Mouse (Mus musculus): Measurements from ENCODE around the gene Klhl23.
A peak's percentile ranks its signal among the peaks of the same experiment; 100 is the strongest.
"Not testable (repeated sequence)": the region's sequence is repeated elsewhere in the genome, so short reads cannot be mapped to it uniquely, and the experiment has no call there.

Gene Klhl23

GRCm38 (mm10) chr2:69821711-69822110 is at the start of gene Klhl23:
TSS of gene Klhl23 (plus strand) at chr2:69821944.
- no peak for DNase-seq (ENCODE audit: low spot score)

DNA sequence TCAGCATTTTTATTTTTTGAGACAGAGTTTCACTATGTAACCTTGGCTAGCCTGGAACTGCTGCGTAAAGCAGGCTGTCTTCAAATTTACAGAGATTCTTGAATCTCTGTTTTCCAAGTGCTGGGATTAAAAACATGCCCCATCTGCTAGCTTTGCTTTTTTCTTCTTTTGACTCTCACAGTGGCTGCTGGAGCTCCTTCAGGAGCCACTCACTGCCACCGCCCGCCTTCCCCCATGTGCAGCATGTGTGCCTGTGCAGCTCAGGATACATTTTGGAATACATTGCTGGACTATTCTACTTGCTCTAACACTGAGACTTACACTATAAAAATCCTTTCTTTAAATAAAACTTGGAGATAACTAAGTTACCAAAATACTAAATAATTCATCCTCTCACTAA is 48.4 kb upstream of the Klhl23 start:
- DNase-seq (ENCODE audit: low spot score), result no peak

- DNase-seq (ENCODE audit: low spot score), result no peak
These were observed 43.5 kb upstream of the Klhl23 start for GRCm38 (mm10) chr2:69777985-69778835.

DNA sequence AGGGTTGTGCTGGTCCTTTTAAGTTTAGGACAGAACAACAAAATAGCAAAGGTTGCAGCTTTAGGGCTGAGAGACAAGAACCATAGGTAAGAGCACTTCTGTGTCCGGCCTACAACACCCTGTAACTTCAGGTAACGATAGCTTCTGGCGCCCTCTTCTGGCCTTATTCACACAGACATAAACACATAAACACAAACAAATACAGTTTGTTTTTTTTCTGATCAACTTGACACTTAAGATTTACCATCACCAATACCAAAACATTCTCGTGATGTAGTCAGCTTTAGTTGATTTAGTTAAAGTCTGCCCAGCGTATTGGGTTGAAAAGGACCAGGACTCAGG is 42.9 kb upstream of the Klhl23 start:
- DNase-seq (ENCODE audit: low spot score), result no peak

DNA sequence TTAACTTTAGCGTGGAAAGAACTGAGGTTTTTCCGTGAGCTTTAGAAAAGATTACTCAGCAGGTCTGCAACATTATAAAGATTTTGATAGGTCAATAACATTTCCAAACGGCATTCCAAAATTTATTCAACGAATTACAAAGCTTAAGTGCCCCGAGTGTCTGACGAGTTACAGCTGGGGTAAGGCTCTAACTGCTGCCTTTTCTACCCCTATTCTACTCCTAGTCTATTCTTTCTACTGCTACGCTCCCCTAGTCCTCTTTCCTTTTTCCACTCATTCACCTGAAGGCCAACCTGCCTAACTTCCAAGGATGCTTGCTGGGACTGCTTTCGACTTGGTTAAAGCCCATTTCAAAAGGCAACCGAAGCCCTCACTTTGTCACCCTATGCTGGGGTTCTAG is 32.8 kb upstream of the Klhl23 start:
- no peak for DNase-seq (ENCODE audit: low spot score)

DNA sequence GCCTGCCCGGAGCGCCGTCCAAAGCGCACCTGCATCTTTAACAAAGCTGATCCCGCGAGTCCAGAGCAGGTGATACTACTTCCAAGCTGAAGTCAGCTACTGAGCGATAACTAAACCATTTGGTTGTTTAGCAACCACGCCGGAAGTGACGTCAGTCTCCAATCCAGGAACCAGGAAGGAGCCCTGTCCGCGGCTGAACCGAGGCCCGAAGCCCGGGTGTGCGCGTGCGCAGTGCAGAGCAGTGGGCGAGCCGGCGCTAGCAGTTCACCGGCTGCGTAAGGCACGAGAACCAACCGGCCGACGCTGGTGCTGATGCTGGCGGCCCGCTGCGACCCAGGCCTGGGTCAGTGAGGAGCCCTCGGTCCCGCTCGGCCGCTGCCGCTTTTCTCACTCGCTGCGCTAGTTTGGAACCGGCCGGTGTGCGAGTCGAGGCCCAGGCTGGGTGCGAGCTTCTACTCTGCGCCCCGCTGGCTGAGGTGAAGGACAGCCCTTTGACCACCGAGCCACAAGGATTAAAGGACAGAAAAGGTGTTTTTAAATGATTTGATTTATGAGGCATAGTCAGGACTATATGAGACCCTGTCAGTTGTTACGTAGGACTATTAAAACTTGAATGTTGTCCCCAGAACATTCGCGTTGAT is 32.2 kb upstream of the Klhl23 start, which contains the start of the genes Ccdc173 and Phospho2:
Gene Ccdc173 (minus strand): TSS at position 147 of the 641 bp plus-strand sequence.
Gene Phospho2 (plus strand): TSS at position 195 of the 641 bp plus-strand sequence.
- DNase-seq (ENCODE audit: low spot score), result peak; percentile 95

GRCm38 (mm10) chr2:69790285-69790684 is 31.5 kb upstream of the Klhl23 start:
- peak; percentile 80 for DNase-seq (ENCODE audit: low spot score)

GRCm38 (mm10) chr2:69790722-69791121 is 31.0 kb upstream of the Klhl23 start:
- no peak for DNase-seq (ENCODE audit: low spot score)

DNA sequence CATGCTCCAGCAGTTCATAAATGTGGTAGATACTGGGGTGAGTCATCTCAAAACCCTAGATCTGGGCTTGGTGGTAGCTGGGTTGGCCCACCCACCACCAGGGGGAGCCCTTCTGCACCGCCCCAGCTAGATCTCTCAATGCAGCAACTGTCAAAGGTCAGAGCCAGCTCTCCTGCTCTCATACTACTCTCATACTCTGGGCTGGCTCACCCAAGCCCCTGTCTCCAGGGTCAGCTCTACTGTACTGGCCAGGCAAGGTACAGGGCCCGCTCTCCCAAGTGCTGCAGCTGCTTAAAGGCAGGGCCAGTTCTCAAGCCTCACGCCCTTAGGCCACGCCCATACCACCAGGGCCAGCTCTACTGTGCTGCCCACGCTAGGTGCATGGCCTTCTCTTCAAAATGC is 18.8 kb upstream of the Klhl23 start:
- DNase-seq (ENCODE audit: low spot score), result no peak

DNA sequence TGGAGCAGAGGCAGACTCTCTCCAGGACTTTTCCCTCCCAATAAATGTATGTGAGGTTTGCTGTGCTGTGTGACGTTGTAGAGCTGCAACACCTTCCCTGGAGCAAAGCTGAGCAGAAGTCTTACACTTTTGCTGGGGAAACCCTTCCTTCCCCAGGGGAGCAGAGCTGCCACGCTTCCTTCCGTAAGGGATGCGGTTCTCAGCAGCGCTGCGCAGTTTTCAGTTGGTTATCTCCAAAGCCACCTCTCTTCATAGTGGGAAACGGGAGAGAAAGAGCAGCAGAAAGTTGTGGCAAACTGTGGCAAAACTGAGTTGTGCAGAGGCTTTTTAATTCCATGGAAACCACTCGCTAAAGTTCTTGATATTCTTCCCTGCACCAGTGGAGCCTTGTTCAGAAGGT is 18.0 kb upstream of the Klhl23 start:
- DNase-seq (ENCODE audit: low spot score), result no peak

DNA sequence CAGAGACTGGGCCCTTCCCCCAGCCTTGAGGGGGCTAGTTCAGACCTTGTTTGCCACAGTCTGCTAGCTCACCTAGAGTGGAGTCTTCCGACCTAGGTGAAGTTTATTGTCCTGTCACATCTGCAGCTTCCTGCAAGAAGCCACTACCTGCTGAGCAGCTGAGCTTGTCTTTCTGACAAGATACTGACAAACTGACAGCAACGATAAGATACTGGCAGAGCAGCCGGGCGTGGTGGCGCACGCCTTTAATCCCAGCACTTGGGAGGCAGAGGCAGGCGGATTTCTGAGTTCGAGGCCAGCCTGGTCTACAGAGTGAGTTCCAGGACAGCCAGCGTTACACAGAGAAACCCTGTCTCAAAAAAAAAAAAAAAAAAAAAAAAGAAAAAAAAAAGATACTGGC is 17.1 kb upstream of the Klhl23 start:
- DNase-seq (ENCODE audit: low spot score), result not testable (repeated sequence)

DNA sequence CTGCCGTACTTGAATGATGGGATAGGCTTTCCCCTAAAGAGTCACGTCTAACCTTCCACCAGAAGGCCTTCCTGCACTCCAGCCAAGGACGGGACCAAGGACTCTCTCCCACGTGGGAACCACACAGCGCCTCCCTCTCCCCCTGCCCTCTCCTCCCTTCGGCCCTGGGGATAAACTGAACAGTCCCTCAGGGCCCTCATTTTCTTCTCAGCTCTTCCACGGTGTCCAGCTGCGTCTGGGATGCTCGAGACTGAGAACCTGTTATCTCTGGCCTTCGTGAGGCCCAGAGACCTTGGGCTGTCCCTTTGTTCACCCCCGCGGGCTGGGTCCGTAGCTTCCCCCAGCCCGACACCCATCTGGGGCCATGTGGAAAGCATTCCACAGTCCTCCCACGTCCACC is 11.6 kb upstream of the Klhl23 start:
- no peak for DNase-seq (ENCODE audit: low spot score)

DNA sequence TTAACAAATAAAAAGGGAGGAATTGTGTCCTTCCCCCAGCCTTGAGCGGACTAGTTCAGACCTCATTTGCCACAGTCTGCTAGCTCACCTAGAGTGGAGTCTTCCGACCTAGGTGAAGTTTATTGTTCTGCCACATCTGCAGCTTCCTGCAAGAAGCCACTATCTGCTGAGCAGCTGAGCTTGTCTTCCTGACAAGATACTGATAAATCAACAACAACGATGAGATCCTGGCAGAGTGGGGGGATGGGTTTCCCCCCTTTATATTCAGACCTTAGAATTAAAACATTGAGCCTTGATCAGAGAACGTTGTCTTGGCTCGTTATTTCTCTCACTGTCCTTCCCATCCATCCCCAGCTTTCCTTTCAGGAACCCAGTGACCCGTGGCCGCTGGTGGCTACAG is 10.4 kb upstream of the Klhl23 start:
- not testable (repeated sequence) for DNase-seq (ENCODE audit: low spot score)

GRCm38 (mm10) chr2:69816575-69816974 is 5.2 kb upstream of the Klhl23 start:
- no peak for DNase-seq (ENCODE audit: low spot score)

DNA sequence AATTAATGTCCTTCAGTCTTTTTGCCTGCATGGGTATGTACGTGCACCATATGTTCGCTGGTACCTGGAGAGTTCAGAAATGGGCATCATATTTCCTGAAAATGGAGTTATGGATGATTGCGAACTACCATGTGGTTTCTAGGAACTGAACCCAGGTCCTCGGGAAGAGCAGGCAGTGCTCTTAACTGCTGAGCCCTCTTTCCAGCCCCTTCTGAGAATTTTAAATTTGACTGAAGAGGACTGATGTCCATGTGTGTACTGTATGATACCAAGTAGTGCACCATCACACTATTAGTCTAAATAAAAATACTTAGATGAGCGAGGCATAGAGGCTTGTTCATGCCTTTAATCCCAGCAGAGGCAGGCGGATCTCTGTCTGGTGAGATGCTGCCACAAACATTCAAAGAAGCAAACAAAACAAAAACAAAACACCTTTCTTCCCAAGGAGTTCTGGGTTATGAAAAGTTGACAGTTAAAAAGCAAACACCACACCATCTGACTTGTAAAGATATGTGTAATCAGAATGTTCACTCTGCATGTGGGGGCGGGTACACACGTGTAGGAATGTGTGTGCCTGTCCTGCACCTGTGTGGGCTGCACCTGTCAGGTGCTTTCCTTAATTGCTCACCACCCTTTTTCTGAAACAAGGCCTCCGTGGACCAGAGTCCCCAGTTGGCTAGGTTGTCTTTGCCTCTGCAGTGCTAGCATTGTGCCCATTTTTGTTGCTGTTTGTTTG is 3.2 kb upstream of the Klhl23 start:
- DNase-seq (ENCODE audit: low spot score), result no peak

DNA sequence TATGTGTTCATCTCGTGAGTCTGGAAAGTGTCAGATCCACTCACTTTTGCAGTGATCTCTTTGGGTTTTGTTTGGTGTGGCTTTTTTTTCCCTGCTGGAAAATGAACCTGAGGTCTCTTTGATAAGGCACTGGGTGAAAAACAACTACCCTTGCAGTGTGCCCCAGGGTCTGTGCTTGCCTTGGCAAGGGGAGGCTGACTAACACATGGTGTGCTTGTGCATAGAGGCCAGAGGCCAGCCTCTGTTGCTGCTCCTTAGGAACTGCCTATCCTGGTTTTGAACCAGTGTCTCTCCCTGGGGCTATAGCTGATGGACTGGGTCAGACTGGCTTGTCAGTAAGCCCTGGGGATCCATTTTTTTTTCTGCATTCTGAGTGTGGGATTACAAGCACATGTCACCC is 1.5 kb upstream of the Klhl23 start:
- DNase-seq (ENCODE audit: low spot score), result no peak

- DNase-seq (ENCODE audit: low spot score), result no peak
These were observed 801 bp downstream of the Klhl23 start for GRCm38 (mm10) chr2:69822361-69823128.

- DNase-seq (ENCODE audit: low spot score), result no peak
These were observed 1.5 kb downstream of the Klhl23 start for GRCm38 (mm10) chr2:69823129-69823677.

- DNase-seq (ENCODE audit: low spot score), result no peak
These were observed 4.2 kb downstream of the Klhl23 start for GRCm38 (mm10) chr2:69825898-69826297.

- DNase-seq (ENCODE audit: low spot score), result no peak
These were observed 4.6 kb downstream of the Klhl23 start for GRCm38 (mm10) chr2:69826380-69826779.

DNA sequence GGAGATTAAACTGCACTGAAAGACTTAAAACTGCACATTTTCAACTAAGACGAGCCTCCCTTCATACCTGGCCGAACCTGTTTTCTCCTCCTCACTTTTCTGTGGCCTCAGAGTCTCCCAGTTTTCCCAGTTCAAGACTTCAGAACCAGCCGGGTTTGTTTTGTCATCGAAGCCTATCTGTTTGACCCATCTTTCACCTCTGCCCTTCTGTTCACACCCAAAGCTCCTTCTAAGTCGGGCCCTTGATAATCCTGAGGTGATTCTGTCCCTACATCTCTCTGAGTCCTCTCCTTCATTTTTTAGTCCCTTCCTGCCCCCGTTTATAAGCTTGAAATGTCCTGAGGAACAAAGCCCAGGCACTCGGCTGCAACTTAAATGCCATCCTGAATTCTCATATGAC is 6.3 kb downstream of the Klhl23 start:
- DNase-seq (ENCODE audit: low spot score), result no peak

GRCm38 (mm10) chr2:69829680-69830079 is 7.9 kb downstream of the Klhl23 start:
- no peak for DNase-seq (ENCODE audit: low spot score)

All from layer of hippocampus, adult 9-10 months (tissue).